17 mouse cellular contexts compared by ENCODE assay signal in the genomic region with DNA sequence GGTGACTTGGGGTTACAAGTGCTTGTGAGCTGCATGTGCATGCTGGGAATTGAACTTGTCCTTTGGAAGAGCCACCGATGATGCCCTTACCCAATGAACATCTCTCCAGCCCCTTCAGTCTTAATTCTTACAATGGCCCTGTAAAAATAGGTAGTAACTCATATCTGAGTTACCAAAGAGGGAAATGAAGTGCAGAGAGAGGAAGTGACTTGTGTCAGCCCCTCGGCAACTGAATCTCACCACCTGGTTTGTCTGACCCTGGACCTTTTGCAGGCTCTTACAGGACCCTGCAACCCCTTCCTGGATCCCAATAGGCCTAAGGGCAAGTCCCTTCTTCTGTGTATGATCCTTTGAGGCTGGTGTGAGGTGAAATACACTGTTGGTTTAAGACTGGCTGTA.
"Had no signal": no experiment of that assay in that cellular context is flagged by ENCODE, and none has a peak within 500 bp of the region (broad histone marks: within the 10 kb centered on the region; RNA-seq: fewer than 3 reads in every experiment).

No protein-coding gene starts in this region.

- H3K4me3 ChIP-seq: liver, embryonic 13.5 days; megakaryocyte, embryonic 14.5 days; midbrain, embryonic 10.5 days had no signal

- H3K27ac ChIP-seq: liver, embryonic 13.5 days; midbrain, embryonic 10.5 days had no signal

- H3K9ac ChIP-seq: liver, embryonic 13.5 days had no signal

- DNase-seq: kidney, adult 18-20 months; kidney, adult 9 months; kidney, postnatal 14 days; kidney, postnatal 4 days; left cerebral cortex, postnatal 4 days; liver, embryonic 13.5 days; lung, adult 2 months; lung, postnatal 14 days; midbrain, embryonic 14.5 days; right cerebral cortex, adult 18-20 months; right cerebral cortex, postnatal 14 days; right cerebral cortex, postnatal 4 days; spleen, adult 18-20 months; thymus, adult 18-20 months; thymus, postnatal 36 days had no signal

- H3K4me2 ChIP-seq: liver, embryonic 13.5 days had no signal

- H3K9me3 ChIP-seq: liver, embryonic 13.5 days; megakaryocyte, embryonic 14.5 days; midbrain, embryonic 10.5 days had no signal

- H3K27me3 ChIP-seq: liver, embryonic 13.5 days; megakaryocyte, embryonic 14.5 days had no signal
